Mouse (Mus musculus): ENCODE data around the gene Dchs2. TPM values are rescaled to one million over a fixed set of nuclear protein-coding genes. Genes with fewer than 3 reads are reported as not detected.

Dchs2 gene
- polyA plus RNA-seq, 1 experiment from 2014 or later, result 0.11 TPM

DNA sequence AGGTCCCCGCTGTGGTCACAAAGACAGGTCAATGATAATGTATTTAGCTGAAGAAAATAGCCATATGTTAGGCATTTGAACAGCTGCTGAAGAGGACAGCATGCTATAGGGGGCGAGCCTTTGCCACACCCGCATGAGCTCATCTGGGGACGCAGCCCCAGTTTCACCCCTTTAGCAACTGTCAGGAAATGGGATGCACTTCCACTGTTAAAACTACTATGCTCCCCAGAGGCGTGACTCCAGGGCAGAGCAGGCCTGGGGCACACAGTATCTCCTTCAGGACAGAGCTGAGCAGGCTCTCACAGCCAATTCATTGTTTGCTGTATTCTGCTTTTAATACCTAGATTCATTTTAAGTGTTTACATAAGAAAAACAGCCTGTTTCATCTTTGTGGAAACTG is 84.2 kb downstream of the Dchs2 start:
- no peak overlapping the region for H3K4me3 ChIP-seq
- WGBS, result 51% methylated on average over 5 of the region's 5 CpGs
- no peak for ATAC-seq (replicated peaks; ENCODE audit: insufficient number of reproducible peaks, insufficient read depth, low FRiP score, low read depth)

DNA sequence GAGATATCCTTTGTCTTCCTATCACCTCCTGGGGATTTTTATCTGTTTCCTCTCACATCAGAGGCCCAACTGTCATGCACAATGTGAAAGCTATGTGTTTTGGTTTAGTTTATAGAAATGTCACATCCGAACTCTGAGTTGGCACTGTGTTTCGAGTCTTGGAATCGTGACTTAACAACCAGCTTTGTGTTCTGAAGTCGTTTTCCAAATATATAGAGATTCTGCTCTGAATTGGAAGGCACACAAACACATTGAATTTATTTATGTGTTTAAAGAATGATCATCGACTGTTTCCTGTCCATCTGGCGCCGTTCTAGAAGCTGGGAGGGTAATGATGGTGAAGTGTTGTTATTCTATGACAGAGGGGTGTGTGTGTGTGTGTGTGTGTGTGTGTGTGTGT is 84.8 kb downstream of the Dchs2 start:
- Histone ChIP-seq H3K9ac (no peak overlapping the region), H3K36me3 (no peaks in the 10 kb centered on the region), H3K4me2 (no peak overlapping the region), H3K27ac (no peak overlapping the region), H3K9me3 (replicated peaks) (no peaks in the 10 kb centered on the region), H3K4me3 (no peak overlapping the region), H3K4me1 (replicated peaks) (peaks cover 19% of the 10 kb centered on the region), H3K27me3 (no peaks in the 10 kb centered on the region)
- WGBS, result 57% methylated on average over 7 of the region's 7 CpGs
- no peak for ATAC-seq (replicated peaks; ENCODE audit: insufficient number of reproducible peaks, insufficient read depth, low FRiP score, low read depth)

More for the DNA sequence above, 84.2 kb downstream of the Dchs2 start:
- H3K4me1 ChIP-seq (replicated peaks), result peaks cover 19% of the 10 kb centered on the region
- no peaks in the 10 kb centered on the region for H3K27me3 ChIP-seq
- no peak overlapping the region for H3K27ac ChIP-seq
- H3K36me3 ChIP-seq, result no peaks in the 10 kb centered on the region
- no peak overlapping the region for H3K9ac ChIP-seq
- H3K4me2 ChIP-seq, result no peak overlapping the region
- no peaks in the 10 kb centered on the region for H3K9me3 ChIP-seq (replicated peaks)

DNA sequence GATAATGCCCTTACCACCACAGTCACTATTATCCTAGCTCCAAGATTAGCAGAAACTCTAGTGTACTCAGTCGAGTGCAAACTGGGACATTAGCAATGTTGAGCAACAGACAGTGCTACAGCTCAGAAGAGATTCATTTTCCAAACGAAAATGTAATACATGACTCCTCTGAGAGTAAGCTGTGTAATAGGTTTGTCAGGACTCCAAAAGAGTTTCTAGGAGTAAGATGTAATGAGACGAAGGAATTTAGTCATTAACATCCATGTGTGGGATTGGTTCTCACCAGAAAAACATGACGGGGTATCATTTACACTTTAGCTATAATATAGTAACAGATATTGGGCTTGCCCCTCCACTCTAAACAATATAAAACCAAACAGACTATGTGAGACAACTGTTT is 90.3 kb downstream of the Dchs2 start:
- Histone ChIP-seq H3K4me3 (no peak overlapping the region), H3K4me1 (replicated peaks) (no peaks in the 10 kb centered on the region), H3K27me3 (no peaks in the 10 kb centered on the region), H3K9ac (no peak overlapping the region), H3K4me2 (no peak overlapping the region), H3K9me3 (replicated peaks) (no peaks in the 10 kb centered on the region), H3K36me3 (no peaks in the 10 kb centered on the region), H3K27ac (no peak overlapping the region)
- whole genome bisulfite sequencing, result 70% methylated on average over 4 of the region's 4 CpGs
- no peak for ATAC-seq (replicated peaks; ENCODE audit: insufficient number of reproducible peaks, insufficient read depth, low FRiP score, low read depth)

DNA sequence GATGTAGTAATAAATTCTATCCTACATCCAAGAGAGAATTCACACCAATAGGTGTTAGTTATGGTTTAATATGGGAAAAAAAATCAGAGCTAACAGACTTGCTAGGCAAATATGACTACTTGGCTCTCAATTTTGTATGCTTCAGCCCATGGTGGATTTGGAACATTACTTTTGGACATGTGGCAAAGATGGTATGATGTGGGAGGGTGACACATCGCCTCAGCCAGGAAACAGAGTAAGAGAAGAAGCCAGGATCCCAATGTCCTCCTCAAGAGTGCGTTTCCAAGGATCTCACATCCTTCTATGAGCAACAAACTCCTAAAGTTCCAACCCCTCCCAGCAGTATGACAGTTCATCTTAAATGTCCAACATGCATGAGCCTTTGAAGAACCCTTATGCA is 92.4 kb downstream of the Dchs2 start:
- no peaks in the 10 kb centered on the region for H3K36me3 ChIP-seq
- no peak overlapping the region for H3K4me2 ChIP-seq
- no peaks in the 10 kb centered on the region for H3K9me3 ChIP-seq (replicated peaks)
- no peaks in the 10 kb centered on the region for H3K4me1 ChIP-seq (replicated peaks)
- H3K9ac ChIP-seq, result no peak overlapping the region
- no peak overlapping the region for H3K27ac ChIP-seq
- ATAC-seq (replicated peaks; ENCODE audit: insufficient number of reproducible peaks, insufficient read depth, low FRiP score, low read depth), result no peak
- H3K4me3 ChIP-seq, result no peak overlapping the region
- H3K27me3 ChIP-seq, result no peaks in the 10 kb centered on the region
- 77% methylated on average over 2 of the region's 2 CpGs for WGBS

DNA sequence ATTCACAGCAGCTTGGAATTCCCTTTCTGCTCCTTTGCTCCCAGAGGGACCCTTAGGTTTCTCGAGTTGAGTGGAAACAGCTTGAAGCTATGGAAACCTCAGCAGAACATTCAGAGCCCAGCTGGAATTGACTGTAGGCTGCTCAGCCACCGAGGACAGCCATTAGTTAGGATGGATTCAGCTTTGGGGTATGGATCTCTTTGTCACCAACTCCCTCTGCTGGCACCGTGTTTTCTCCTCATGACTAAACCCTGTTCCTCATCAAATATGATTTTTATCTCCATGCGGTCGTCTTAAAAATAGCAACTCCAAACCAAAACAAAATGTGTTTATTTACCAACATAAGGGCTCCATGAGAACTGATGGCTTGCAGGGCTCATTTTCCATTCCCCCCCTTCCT is 94.4 kb downstream of the Dchs2 start:
- 33% methylated on average over 5 of the region's 5 CpGs for WGBS

DNA sequence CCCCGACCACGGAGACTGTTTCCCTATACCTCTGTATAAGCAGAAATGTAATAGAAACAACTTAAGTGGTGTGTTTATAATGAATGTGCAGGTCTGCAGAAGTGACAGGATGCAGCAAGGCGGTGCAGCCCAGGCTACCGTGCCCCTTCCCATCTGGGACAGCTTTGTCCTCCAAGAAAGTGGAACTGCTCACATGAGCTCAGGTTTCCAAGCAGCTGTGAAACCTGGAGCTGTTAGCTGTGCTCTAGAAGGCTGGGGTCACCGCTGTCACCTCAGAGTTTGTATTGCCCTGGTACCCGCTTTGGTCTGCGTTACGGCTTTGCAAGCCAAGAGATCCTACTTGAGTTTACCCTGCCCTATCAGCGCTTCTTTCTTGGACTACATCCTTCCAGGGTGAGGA is 100.6 kb downstream of the Dchs2 start:
- 74% methylated on average over 9 of the region's 9 CpGs for WGBS
- H3K27ac ChIP-seq, result no peak overlapping the region
- no peaks in the 10 kb centered on the region for H3K36me3 ChIP-seq
- no peaks in the 10 kb centered on the region for H3K27me3 ChIP-seq
- no peak overlapping the region for H3K4me3 ChIP-seq
- no peaks in the 10 kb centered on the region for H3K4me1 ChIP-seq (replicated peaks)
- no peak overlapping the region for H3K4me2 ChIP-seq
- no peak overlapping the region for H3K9ac ChIP-seq
- H3K9me3 ChIP-seq (replicated peaks), result no peaks in the 10 kb centered on the region
- no peak for ATAC-seq (replicated peaks; ENCODE audit: insufficient number of reproducible peaks, insufficient read depth, low FRiP score, low read depth)

More for the DNA sequence above, 94.4 kb downstream of the Dchs2 start:
- Histone ChIP-seq H3K36me3 (no peaks in the 10 kb centered on the region), H3K4me2 (no peak overlapping the region), H3K9me3 (replicated peaks) (no peaks in the 10 kb centered on the region), H3K4me1 (replicated peaks) (no peaks in the 10 kb centered on the region), H3K27ac (no peak overlapping the region), H3K4me3 (no peak overlapping the region), H3K27me3 (no peaks in the 10 kb centered on the region), H3K9ac (no peak overlapping the region)
- no peak for ATAC-seq (replicated peaks; ENCODE audit: insufficient number of reproducible peaks, insufficient read depth, low FRiP score, low read depth)

DNA sequence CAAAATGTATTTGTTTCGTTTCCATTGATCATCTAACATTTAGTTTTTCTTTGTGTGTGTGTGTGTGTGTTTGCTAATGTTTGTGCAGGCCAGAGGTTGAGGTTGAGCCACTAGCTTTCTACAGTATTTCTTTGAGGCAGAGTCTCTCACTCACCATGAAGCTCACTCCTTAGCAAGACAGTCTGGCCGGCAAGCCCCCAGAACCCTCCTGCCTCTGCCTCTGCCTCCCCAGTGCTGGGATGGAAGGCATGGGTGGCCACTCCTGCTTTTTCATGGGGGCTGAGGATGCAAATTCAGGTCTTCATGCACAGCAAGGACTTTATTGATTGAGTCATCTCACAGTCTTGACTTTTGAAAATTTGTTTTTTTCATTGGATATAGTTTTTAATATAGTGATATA is 102.6 kb downstream of the Dchs2 start:
- 86% methylated on average over 2 of the region's 2 CpGs for WGBS
- Histone ChIP-seq H3K27me3 (no peaks in the 10 kb centered on the region), H3K4me1 (replicated peaks) (peaks cover 11% of the 10 kb centered on the region; the same call in 1 of the 2 replicates), H3K4me3 (no peak overlapping the region), H3K9ac (no peak overlapping the region), H3K9me3 (replicated peaks) (no peaks in the 10 kb centered on the region), H3K36me3 (no peaks in the 10 kb centered on the region), H3K27ac (no peak overlapping the region), H3K4me2 (no peak overlapping the region)
- ATAC-seq (replicated peaks; ENCODE audit: insufficient number of reproducible peaks, insufficient read depth, low FRiP score, low read depth), result no peak

DNA sequence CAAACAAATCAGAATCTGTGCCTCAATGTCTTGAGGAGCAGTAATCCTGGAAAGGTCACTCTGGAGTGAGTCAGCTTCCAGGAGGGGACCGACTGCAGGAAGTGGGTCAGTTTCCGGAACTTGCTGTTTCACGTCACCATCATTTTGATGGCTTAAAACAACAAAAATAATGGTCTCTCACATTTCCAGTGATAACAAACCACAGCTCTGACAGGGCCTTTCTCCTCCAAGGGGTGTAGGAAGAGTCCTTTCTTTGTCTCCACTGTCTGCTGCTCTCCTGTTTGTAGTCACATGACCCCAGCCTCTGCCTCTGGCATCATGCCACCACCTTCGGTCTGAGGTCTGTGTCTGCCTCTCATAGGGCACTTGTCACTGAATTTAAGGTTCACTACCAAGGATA is 106.7 kb downstream of the Dchs2 start:
- ATAC-seq (replicated peaks; ENCODE audit: insufficient number of reproducible peaks, insufficient read depth, low FRiP score, low read depth), result 0 out of 2 replicates have a peak, but pooled peaks have one; percentile 39
- no peaks in the 10 kb centered on the region for H3K36me3 ChIP-seq
- no peaks in the 10 kb centered on the region for H3K27me3 ChIP-seq
- no peak overlapping the region for H3K27ac ChIP-seq
- no peaks in the 10 kb centered on the region for H3K9me3 ChIP-seq (replicated peaks)
- H3K4me3 ChIP-seq, result no peak overlapping the region
- no peak overlapping the region for H3K4me2 ChIP-seq
- 33% methylated on average over 4 of the region's 4 CpGs for WGBS
- H3K4me1 ChIP-seq (replicated peaks), result peaks cover 11% of the 10 kb centered on the region; the same call in 1 of the 2 replicates
- H3K9ac ChIP-seq, result no peak overlapping the region

DNA sequence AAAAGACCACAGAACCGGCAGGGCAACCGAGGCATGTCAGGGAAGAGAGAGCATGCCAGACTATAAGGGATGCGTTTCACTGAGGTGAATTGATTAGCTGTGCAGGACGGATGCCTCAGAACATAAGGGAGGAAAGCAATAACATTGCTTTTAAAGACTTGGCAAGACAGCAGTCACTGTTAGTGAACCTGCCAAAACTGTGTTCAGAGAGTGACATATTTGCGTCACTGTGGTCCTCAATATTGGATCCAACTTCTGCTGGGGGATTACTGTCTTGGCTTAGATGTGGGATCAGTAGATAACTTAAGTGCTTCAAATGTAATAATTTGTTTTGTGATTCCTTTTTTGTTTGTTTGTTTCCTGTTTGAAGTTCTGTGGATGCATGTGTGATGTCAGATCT is 107.3 kb downstream of the Dchs2 start:
- Histone ChIP-seq H3K36me3 (no peaks in the 10 kb centered on the region), H3K27ac (no peak overlapping the region), H3K4me3 (no peak overlapping the region), H3K27me3 (no peaks in the 10 kb centered on the region), H3K9me3 (replicated peaks) (no peaks in the 10 kb centered on the region), H3K4me2 (no peak overlapping the region), H3K4me1 (replicated peaks) (peaks cover 11% of the 10 kb centered on the region; the same call in 1 of the 2 replicates), H3K9ac (no peak overlapping the region)
- no peak for ATAC-seq (replicated peaks; ENCODE audit: insufficient number of reproducible peaks, insufficient read depth, low FRiP score, low read depth)
- WGBS, result 69% methylated on average over 5 of the region's 5 CpGs

DNA sequence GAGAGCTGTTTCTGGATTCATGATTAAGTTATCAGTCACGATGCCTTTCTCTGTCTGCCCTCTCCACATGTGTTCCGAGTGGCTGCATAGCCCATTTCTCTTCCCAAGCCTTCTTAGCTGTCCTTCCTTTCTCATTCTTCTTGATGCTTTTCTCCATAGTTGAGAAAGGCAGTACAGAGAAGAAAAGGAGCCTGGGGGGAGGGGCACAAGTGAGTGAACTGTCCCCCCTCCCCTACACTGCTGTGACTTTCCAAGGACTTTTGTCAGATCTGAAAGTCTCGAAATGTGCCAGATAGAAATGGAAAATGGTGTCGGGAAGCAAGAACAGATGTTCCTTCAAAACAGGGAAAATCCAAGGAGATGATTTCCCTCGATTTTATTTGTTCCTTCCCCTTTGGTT is 118.8 kb downstream of the Dchs2 start:
- H3K27me3 ChIP-seq, result no peaks in the 10 kb centered on the region
- 56% methylated on average over 5 of the region's 5 CpGs for WGBS
- H3K9me3 ChIP-seq (replicated peaks), result no peaks in the 10 kb centered on the region
- ATAC-seq (replicated peaks; ENCODE audit: insufficient number of reproducible peaks, insufficient read depth, low FRiP score, low read depth), result no peak
- no peak overlapping the region for H3K4me2 ChIP-seq
- H3K4me3 ChIP-seq, result no peak overlapping the region
- H3K4me1 ChIP-seq (replicated peaks), result no peaks in the 10 kb centered on the region; the same call in 1 of the 2 replicates
- no peak overlapping the region for H3K9ac ChIP-seq
- H3K36me3 ChIP-seq, result no peaks in the 10 kb centered on the region
- H3K27ac ChIP-seq, result no peak overlapping the region

DNA sequence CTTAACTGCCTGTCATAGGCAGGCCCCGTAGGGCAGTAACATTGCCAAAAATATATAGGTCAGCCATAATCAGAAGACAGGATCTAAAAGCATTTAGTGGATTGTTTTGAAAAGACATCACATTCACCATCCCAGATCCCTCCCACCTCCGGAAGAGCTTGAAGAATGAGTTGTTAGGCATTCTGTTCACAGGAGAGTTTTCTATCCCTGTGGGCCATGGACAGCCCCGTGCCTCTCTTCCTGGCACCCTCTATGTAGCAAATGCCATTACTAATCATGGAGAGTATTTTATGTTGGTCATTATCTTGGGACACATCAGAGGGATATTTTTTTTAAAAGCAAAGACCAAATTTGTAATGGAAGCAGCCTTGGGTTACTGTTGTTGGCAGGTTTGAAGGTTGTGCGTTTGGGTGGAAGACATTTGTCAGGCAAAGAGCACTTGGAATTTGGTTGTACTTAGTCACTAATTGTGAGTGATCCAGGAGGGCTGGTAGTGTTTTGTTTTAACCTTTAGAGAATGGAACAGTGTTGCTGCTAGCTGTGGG is 122.3 kb downstream of the Dchs2 start:
- no peaks in the 10 kb centered on the region for H3K27me3 ChIP-seq
- H3K27ac ChIP-seq, result no peak overlapping the region
- no peaks in the 10 kb centered on the region for H3K9me3 ChIP-seq (replicated peaks)
- no peak overlapping the region for H3K4me3 ChIP-seq
- ATAC-seq (replicated peaks; ENCODE audit: insufficient number of reproducible peaks, insufficient read depth, low FRiP score, low read depth), result no peak
- no peaks in the 10 kb centered on the region for H3K36me3 ChIP-seq
- no peak overlapping the region for H3K4me2 ChIP-seq
- 78% methylated on average over 4 of the region's 4 CpGs for WGBS
- H3K9ac ChIP-seq, result no peak overlapping the region
- peaks cover 10% of the 10 kb centered on the region; the same call in 1 of the 2 replicates for H3K4me1 ChIP-seq (replicated peaks)

DNA sequence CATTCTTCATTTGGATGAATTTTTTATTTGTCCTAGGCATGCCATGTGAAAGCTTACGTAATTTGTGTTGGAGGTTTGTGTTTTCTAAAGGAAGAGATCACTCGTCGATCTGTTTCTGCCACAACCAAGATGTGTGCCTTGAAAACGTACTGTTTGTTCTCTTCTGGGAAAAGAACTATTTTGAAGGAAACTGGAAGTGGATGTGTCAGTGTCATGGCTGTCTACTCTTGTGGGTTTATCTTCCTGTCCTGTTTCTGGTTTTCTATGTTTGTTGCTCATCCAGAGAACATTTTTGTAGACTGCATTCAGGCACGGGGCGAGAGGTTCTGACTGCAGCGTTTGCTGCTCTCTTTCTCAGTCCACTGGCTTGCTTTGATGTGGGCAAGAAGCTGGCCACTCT is 124.2 kb downstream of the Dchs2 start:
- H3K4me2 ChIP-seq, result no peak overlapping the region
- WGBS, result 53% methylated on average over 7 of the region's 7 CpGs
- H3K36me3 ChIP-seq, result no peaks in the 10 kb centered on the region
- H3K4me3 ChIP-seq, result no peak overlapping the region
- ATAC-seq (replicated peaks; ENCODE audit: insufficient number of reproducible peaks, insufficient read depth, low FRiP score, low read depth), result no peak
- no peak overlapping the region for H3K9ac ChIP-seq
- no peak overlapping the region for H3K27ac ChIP-seq
- H3K9me3 ChIP-seq (replicated peaks), result no peaks in the 10 kb centered on the region
- H3K4me1 ChIP-seq (replicated peaks), result peaks cover 10% of the 10 kb centered on the region; the same call in 1 of the 2 replicates
- no peaks in the 10 kb centered on the region for H3K27me3 ChIP-seq

All from heart, embryonic 15.5 days (tissue).